Comparison of ENCODE assay signal across 11 mouse cellular contexts in the genomic region with DNA sequence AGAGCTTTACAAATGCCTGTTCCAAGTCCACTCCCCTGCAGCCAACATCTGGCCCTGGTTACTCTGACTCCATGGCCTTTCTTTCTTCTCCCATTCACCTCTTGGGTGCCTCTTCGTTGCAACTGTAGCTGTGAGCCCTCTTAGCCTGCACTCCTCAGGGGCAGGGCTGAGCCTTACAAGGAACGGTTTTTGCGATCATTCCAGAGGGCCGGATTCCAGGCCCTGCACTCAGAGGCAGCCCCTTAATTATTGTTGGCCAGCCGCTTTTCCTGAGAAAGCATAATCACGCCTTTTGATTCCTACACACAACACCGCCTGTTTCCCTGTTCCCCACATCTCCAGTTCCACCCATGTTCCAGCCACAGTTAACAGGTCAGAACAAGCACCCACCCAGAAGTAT. TPM values are rescaled to one million over a fixed set of nuclear protein-coding genes. Genes with fewer than 3 reads are reported as not detected.
DNase-seq lines count a peak whose midpoint lies in the region; ATAC-seq lines count a peak whose summit lies in the region.
"Had no signal": no experiment of that assay in that cellular context is flagged by ENCODE, and none has a peak within 500 bp of the region (broad histone marks: within the 10 kb centered on the region; RNA-seq: fewer than 3 reads in every experiment).

No protein-coding gene starts in this region.

- H3K27ac ChIP-seq in kidney, embryonic 14.5 days (ENCODE audit: low read depth, low read length): peak overlapping the region; percentile 24; the same call in 1 of the 2 replicates
- H3K27ac ChIP-seq: liver, embryonic 15.5 days had no signal

- no peak for DNase-seq in kidney, adult 11 months
- peak; percentile 58 for DNase-seq in gastrocnemius, postnatal 14 days
- DNase-seq in heart, postnatal 36 days: peak; percentile 60 to 64
- DNase-seq in lung, postnatal 10 days: peak; percentile 65
- DNase-seq in spleen, adult 18-20 months: no peak
- no peak for DNase-seq in cerebellum, adult 9-10 months
- DNase-seq: adrenal gland, adult 8-10 months had no signal

- ATAC-seq in kidney, embryonic 14.5 days (ENCODE audit: low FRiP score, low TSS enrichment): no peak; the same call in 1 of the 2 replicates
- ATAC-seq in frontal cortex, adult (ENCODE audit: low TSS enrichment): no peak

- H3K9me3 ChIP-seq in kidney, embryonic 14.5 days (ENCODE audit: control insufficient read depth, low read length): no peaks in the 10 kb centered on the region
- H3K9me3 ChIP-seq: liver, embryonic 15.5 days had no signal

- 56% methylated on average over 7 of the region's 7 CpGs for WGBS in kidney, embryonic 14.5 days

- H3K4me3 ChIP-seq in kidney, embryonic 14.5 days (ENCODE audit: low read length): no peak overlapping the region
- H3K4me3 ChIP-seq: liver, embryonic 15.5 days; myocyte had no signal

- no peak overlapping the region for H3K9ac ChIP-seq in kidney, embryonic 14.5 days (ENCODE audit: low read depth, low read length)
- H3K9ac ChIP-seq: liver, embryonic 15.5 days had no signal

- H3K4me1 ChIP-seq in kidney, embryonic 14.5 days (ENCODE audit: control insufficient read depth, insufficient read depth, low read length): peaks cover 31% of the 10 kb centered on the region

- peaks cover 7% of the 10 kb centered on the region; the same call in 1 of the 2 replicates for H3K36me3 ChIP-seq in kidney, embryonic 14.5 days (ENCODE audit: control insufficient read depth, insufficient read depth, low read length)
- H3K36me3 ChIP-seq: liver, embryonic 15.5 days had no signal

- H3K27me3 ChIP-seq in kidney, embryonic 14.5 days (ENCODE audit: control insufficient read depth, insufficient read depth, low read length): no peaks in the 10 kb centered on the region
- H3K27me3 ChIP-seq: liver, embryonic 15.5 days had no signal

- no peak overlapping the region for H3K4me2 ChIP-seq in kidney, embryonic 14.5 days (replicated peaks; ENCODE audit: low read depth, low read length)
- H3K4me2 ChIP-seq: liver, embryonic 15.5 days had no signal

- intact Hi-C loops in gastrocnemius, postnatal 14 days (cut with DNase I; ENCODE audit: low total_unique reads): no loop called here
- intact Hi-C loops in heart, postnatal 36 days (cut with DNase I): no loop called here

RNA-seq across cellular contexts. Expression of a gene that starts 17.6 kb away (rescaled TPM):
- 21.3 and 34.2 TPM in 2 replicates for polyA plus RNA-seq in kidney, embryonic 14.5 days (2014; fragmentation: Nextera tagmentation; extraction: Ambion mirVana)
- 10 to 100 TPM; 14.1 to 16.9 TPM for total RNA-seq in gastrocnemius, postnatal 14 days (2021)
- 10 to 100 TPM; 21.5 to 22.6 TPM for total RNA-seq in heart, postnatal 36 days (2021)

Comparison
In these comparisons a context has a peak if more than half of its experiments do, and no peak if none do; other contexts are left out.
1. DNase-seq: peak in gastrocnemius, postnatal 14 days (single experiment), heart, postnatal 36 days (2 of 2) and lung, postnatal 10 days (single experiment); none in kidney, adult 11 months (single experiment), spleen, adult 18-20 months (0 of 2) and cerebellum, adult 9-10 months (single experiment).